Mouse (Mus musculus) gastrocnemius, postnatal 10 days (tissue): ENCODE data around the gene Nlrp10. TPM values are rescaled to one million over a fixed set of nuclear protein-coding genes. Genes with fewer than 3 reads are reported as not detected.

Experiments
- DNase-seq: peaks from one replicate; pipeline ENCODE4 v3.0.0; 2021; ENCODE audit warnings: mixed read lengths
- long read RNA-seq, 2 experiments: library from polyadenylated mRNA; stranded (forward); transcript quantifications; one replicate each; pipeline ENCODE4 v2.0.0; 2021
- total RNA-seq, 2 experiments: library from RNA; stranded (reverse); gene quantifications; 2 replicates each; pipeline ENCODE4 v1.2.3; 2021

Nlrp10 gene
- under 1 TPM; 0.68 to 0.79 TPM for total RNA-seq
- long read RNA-seq, experiment 1, full-length matches to known transcripts = 1 of 2 reads
- long read RNA-seq, experiment 1, partial matches to known transcripts = 0 of 2 reads
- long read RNA-seq, experiment 1, other reads (novel, unspliced or antisense) = 1 of 2 reads
- long read RNA-seq, experiment 2, full-length matches to known transcripts = 2 of 2 reads
- long read RNA-seq, experiment 2, partial matches to known transcripts = 0 of 2 reads
- long read RNA-seq, experiment 2, other reads (novel, unspliced or antisense) = 0 of 2 reads

GRCm38 (mm10) chr7:108929726-108930393 is at the start of gene Nlrp10:
TSS of gene Nlrp10 (minus strand) at chr7:108930178.
- DNase-seq = no peak

- DNase-seq = no peak
These were observed 42.3 kb upstream of the Nlrp10 start for GRCm38 (mm10) chr7:108972273-108972672.

- no peak for DNase-seq
These were observed 38.2 kb upstream of the Nlrp10 start for GRCm38 (mm10) chr7:108968201-108968600.

GRCm38 (mm10) chr7:108966742-108967362 is 36.9 kb upstream of the Nlrp10 start:
- DNase-seq = peak; percentile 47

GRCm38 (mm10) chr7:108965968-108966367 is 36.0 kb upstream of the Nlrp10 start:
- DNase-seq = no peak

- DNase-seq = no peak
These were observed 27.8 kb upstream of the Nlrp10 start for GRCm38 (mm10) chr7:108957734-108958133.

GRCm38 (mm10) chr7:108954185-108954584 is 24.2 kb upstream of the Nlrp10 start:
- DNase-seq = peak; percentile 19

- DNase-seq = no peak
These were observed 22.8 kb upstream of the Nlrp10 start for GRCm38 (mm10) chr7:108952801-108953200.

GRCm38 (mm10) chr7:108950762-108951331 is 20.9 kb upstream of the Nlrp10 start:
- DNase-seq = no peak

GRCm38 (mm10) chr7:108950312-108950761 is 20.4 kb upstream of the Nlrp10 start, which contains the start of gene Tub:
TSS of gene Tub (plus strand) at chr7:108950338.
- DNase-seq = peak; percentile 48

- DNase-seq = no peak
These were observed 19.3 kb upstream of the Nlrp10 start for GRCm38 (mm10) chr7:108949301-108949700.

GRCm38 (mm10) chr7:108948611-108949010 is 18.6 kb upstream of the Nlrp10 start:
- DNase-seq = no peak

GRCm38 (mm10) chr7:108944002-108944401 is 14.0 kb upstream of the Nlrp10 start:
- no peak for DNase-seq

- no peak for DNase-seq
These were observed 11.5 kb upstream of the Nlrp10 start for GRCm38 (mm10) chr7:108941466-108941865.

- DNase-seq = no peak
These were observed 6.6 kb upstream of the Nlrp10 start for GRCm38 (mm10) chr7:108936591-108936990.

GRCm38 (mm10) chr7:108935411-108935810 is 5.4 kb upstream of the Nlrp10 start:
- DNase-seq = no peak

GRCm38 (mm10) chr7:108934836-108935235 is 4.9 kb upstream of the Nlrp10 start:
- DNase-seq = no peak

- peak; percentile 86 for DNase-seq
These were observed 4.1 kb upstream of the Nlrp10 start, which contains the start of gene Eif3f for GRCm38 (mm10) chr7:108933794-108934731. TSS of gene Eif3f (plus strand) at chr7:108934417.

- DNase-seq = no peak
These were observed 1.4 kb downstream of the Nlrp10 start for GRCm38 (mm10) chr7:108928280-108929188.

- DNase-seq = no peak
These were observed 2.9 kb downstream of the Nlrp10 start for GRCm38 (mm10) chr7:108927043-108927442.
